Mouse (Mus musculus) liver, postnatal 0 days (tissue): ENCODE measurements at regions not wholly inside any gene's neighbourhood (a gene's known extent, or its start where the extent isn't known, plus 50 kb on each side); places are given as distances from the start of the nearest gene placed in this dataset.

Experiments used
- CTCF ChIP-seq: sonication (generic); IDR thresholded peaks from 2 replicates; pipeline ENCODE4 v1.5.1; 2016; ENCODE audit warnings: antibody characterized with exemption, low read depth
- EP300 ChIP-seq: IDR thresholded peaks from 2 replicates; pipeline ENCODE4 v1.6.1; 2016; ENCODE audit warnings: antibody characterized with exemption, low read depth, mild to moderate bottlenecking

GRCm38 (mm10) chr10:96373481-96373880, 237.1 kb downstream of the Gm5426 start:
- TF ChIP-seq CTCF (no peak), EP300 (no peak)
